Mouse (Mus musculus): ENCODE measurements around the gene Thbs2. TPM values are rescaled to one million over a fixed set of nuclear protein-coding genes. Genes with fewer than 3 reads are reported as not detected.

Gene Thbs2
- polyA plus RNA-seq, 1 experiment from 2014 or later: 2.2 TPM

DNA sequence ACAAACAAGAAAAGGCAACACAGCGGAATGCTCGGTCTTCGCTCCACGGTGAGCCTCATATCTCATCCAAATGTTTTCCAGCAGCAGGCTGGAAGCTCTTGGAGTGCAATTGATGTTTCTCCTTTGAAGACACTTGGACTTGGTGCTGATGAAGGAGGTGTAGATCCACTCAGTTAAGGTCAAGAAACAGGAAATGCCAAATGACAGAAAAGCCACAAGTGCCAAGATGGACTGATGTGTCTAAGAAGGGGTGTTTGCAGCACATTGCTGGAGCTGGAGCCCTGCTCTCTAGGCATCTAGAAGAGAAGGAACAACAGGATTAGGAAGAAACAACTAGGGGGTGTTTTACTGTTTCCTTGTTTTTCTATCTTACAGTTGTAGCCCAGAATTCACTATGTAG, 26.8 kb downstream of the Thbs2 start:
- DNase-seq (ENCODE audit: low spot score) (no peak), ATAC-seq (ENCODE audit: insufficient number of reproducible peaks, low FRiP score, low TSS enrichment, low read depth) (no peak)
- Histone ChIP-seq H3K9ac (ENCODE audit: low read length) (no peak overlapping the region), H3K4me3 (ENCODE audit: low read depth, low read length) (no peak overlapping the region), H3K27ac (replicated peaks; ENCODE audit: low read depth, low read length) (no peak overlapping the region), H3K36me3 (ENCODE audit: control insufficient read depth, insufficient read depth, low read length) (no peaks in the 10 kb centered on the region), H3K4me1 (ENCODE audit: control insufficient read depth, insufficient read depth, low read length) (no peaks in the 10 kb centered on the region), H3K9me3 (ENCODE audit: control insufficient read depth, low read length) (no peaks in the 10 kb centered on the region), H3K27me3 (ENCODE audit: control insufficient read depth, insufficient read depth, low read length) (no peaks in the 10 kb centered on the region), H3K4me2 (ENCODE audit: low read depth, severe bottlenecking) (no peak overlapping the region)
- 76% methylated on average over 4 of the region's 4 CpGs for WGBS

DNA sequence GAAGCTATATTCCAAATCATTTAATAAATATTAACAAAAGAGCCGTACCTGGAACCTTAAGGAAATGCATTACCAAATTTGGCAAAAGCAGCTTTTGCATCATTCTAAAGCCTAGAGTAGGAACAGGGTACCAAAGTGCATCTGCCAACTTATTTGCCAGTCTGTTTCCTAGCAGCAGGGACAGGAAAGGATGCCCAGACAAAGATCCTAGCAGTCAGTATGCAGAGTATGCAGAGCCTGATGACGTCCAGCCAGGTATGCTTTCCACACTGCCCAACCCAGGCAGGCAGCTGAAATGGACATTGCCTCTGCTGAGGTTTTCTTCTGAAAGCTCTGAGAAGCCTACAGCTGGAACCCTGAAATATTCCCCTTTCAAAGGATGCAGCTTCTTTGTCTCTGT, 27.6 kb downstream of the Thbs2 start:
- Histone ChIP-seq H3K27me3 (ENCODE audit: control insufficient read depth, insufficient read depth, low read length) (no peaks in the 10 kb centered on the region), H3K4me2 (ENCODE audit: low read depth, severe bottlenecking) (no peak overlapping the region), H3K4me3 (ENCODE audit: low read depth, low read length) (no peak overlapping the region), H3K36me3 (ENCODE audit: control insufficient read depth, insufficient read depth, low read length) (no peaks in the 10 kb centered on the region), H3K4me1 (ENCODE audit: control insufficient read depth, insufficient read depth, low read length) (no peaks in the 10 kb centered on the region), H3K9me3 (ENCODE audit: control insufficient read depth, low read length) (no peaks in the 10 kb centered on the region), H3K9ac (ENCODE audit: low read length) (no peak overlapping the region), H3K27ac (replicated peaks; ENCODE audit: low read depth, low read length) (no peak overlapping the region)
- WGBS: 71% methylated on average over 2 of the region's 2 CpGs
- DNase-seq (ENCODE audit: low spot score) (no peak), ATAC-seq (ENCODE audit: insufficient number of reproducible peaks, low FRiP score, low TSS enrichment, low read depth) (no peak)

DNA sequence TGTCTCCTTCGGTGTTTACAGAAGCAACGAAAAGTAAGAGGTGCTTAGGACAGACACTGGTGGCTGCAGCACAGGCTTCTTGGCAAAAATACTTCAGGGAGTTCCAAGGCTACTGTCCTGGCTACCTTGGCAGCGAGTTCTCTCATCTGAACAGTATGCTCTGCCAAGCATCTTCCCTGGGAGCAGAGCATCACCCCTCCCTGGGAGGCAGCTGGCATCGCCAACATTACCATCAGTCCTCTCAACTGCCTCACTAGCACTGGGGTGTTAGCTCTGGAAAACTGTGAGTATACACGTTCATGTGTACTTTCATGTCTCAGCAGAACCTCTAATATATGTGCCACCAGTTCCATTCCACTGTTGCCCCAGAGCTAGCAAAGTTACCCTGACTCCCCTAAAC, 30.7 kb downstream of the Thbs2 start:
- Histone ChIP-seq H3K9me3 (ENCODE audit: control insufficient read depth, low read length) (no peaks in the 10 kb centered on the region), H3K36me3 (ENCODE audit: control insufficient read depth, insufficient read depth, low read length) (no peaks in the 10 kb centered on the region), H3K4me2 (ENCODE audit: low read depth, severe bottlenecking) (no peak overlapping the region), H3K27me3 (ENCODE audit: control insufficient read depth, insufficient read depth, low read length) (no peaks in the 10 kb centered on the region), H3K9ac (ENCODE audit: low read length) (no peak overlapping the region), H3K27ac (replicated peaks; ENCODE audit: low read depth, low read length) (no peak overlapping the region), H3K4me1 (ENCODE audit: control insufficient read depth, insufficient read depth, low read length) (no peaks in the 10 kb centered on the region), H3K4me3 (ENCODE audit: low read depth, low read length) (no peak overlapping the region)
- no peak for ATAC-seq (ENCODE audit: insufficient number of reproducible peaks, low FRiP score, low TSS enrichment, low read depth)
- WGBS: 82% methylated on average over 5 of the region's 5 CpGs
- no peak for DNase-seq (ENCODE audit: low spot score)

DNA sequence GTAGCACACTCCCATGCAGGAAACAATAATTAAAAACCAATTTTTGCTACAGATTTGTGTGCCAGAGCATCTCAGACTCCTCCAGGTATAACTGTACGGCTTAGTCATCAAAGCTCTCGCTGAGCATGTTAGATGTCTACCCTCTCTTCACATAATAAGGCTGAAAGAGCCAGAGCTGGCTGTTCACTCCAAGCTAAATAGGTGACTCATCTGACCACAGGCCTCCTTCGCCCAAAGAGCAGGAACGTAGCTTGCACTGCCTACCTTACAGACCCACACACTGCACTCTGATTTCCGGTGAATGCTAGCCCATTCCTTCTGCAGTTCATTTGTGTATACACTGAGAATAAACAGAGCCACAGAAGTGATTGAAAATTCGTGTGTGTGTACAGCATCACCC, 31.6 kb downstream of the Thbs2 start:
- ATAC-seq (ENCODE audit: insufficient number of reproducible peaks, low FRiP score, low TSS enrichment, low read depth): no peak
- 88% methylated on average over 6 of the region's 6 CpGs for WGBS
- no peak overlapping the region for H3K4me3 ChIP-seq (ENCODE audit: low read depth, low read length)
- no peaks in the 10 kb centered on the region for H3K9me3 ChIP-seq (ENCODE audit: control insufficient read depth, low read length)
- H3K9ac ChIP-seq (ENCODE audit: low read length): no peak overlapping the region
- H3K4me2 ChIP-seq (ENCODE audit: low read depth, severe bottlenecking): no peak overlapping the region
- DNase-seq (ENCODE audit: low spot score): no peak
- no peaks in the 10 kb centered on the region for H3K4me1 ChIP-seq (ENCODE audit: control insufficient read depth, insufficient read depth, low read length)
- H3K27ac ChIP-seq (replicated peaks; ENCODE audit: low read depth, low read length): no peak overlapping the region
- H3K36me3 ChIP-seq (ENCODE audit: control insufficient read depth, insufficient read depth, low read length): no peaks in the 10 kb centered on the region
- H3K27me3 ChIP-seq (ENCODE audit: control insufficient read depth, insufficient read depth, low read length): no peaks in the 10 kb centered on the region

DNA sequence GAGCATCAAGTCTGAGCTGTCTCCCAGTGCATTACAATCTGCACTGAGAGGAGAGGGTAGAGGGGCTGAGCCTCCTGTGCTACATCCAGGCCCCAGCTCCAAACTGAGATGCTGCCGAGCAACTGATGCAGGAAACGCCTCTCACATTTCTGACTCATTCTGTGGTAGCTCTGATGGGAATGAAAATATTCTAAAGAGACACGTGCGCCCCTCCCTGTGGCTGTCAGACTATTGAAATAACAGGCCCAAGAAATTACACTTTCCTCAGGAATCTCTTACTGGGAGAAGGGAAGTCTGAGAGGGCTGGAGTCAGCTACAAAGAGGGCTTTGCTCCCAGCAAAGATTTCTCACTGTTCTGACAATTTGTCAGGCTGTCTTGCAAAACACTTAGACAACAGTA, 34.3 kb downstream of the Thbs2 start:
- Histone ChIP-seq H3K9me3 (ENCODE audit: control insufficient read depth, low read length) (no peaks in the 10 kb centered on the region), H3K36me3 (ENCODE audit: control insufficient read depth, insufficient read depth, low read length) (no peaks in the 10 kb centered on the region), H3K27ac (replicated peaks; ENCODE audit: low read depth, low read length) (no peak overlapping the region), H3K4me1 (ENCODE audit: control insufficient read depth, insufficient read depth, low read length) (no peaks in the 10 kb centered on the region), H3K4me2 (ENCODE audit: low read depth, severe bottlenecking) (no peak overlapping the region), H3K4me3 (ENCODE audit: low read depth, low read length) (no peak overlapping the region), H3K27me3 (ENCODE audit: control insufficient read depth, insufficient read depth, low read length) (no peaks in the 10 kb centered on the region), H3K9ac (ENCODE audit: low read length) (no peak overlapping the region)
- ATAC-seq (ENCODE audit: insufficient number of reproducible peaks, low FRiP score, low TSS enrichment, low read depth): no peak
- 78% methylated on average over 4 of the region's 4 CpGs for WGBS
- DNase-seq (ENCODE audit: low spot score): no peak

DNA sequence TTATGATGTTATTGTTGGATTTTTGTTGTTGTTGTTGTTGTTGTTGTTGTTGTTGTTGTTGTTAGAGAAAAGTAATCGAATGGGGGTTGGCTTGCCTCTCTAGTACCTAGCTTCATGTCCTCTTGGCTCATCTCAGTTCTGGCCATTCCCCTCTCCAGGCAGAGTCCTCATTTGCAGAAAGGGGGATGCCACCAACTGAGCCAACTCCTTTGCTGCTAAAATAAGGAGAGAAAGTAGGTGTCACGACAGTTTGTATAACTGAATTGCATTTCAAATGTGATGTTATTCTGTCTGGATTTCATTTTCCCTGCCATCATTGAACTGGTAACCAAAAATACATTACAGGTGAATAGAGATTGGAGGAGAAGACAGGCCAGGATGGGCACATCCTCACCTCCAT, 35.9 kb downstream of the Thbs2 start:
- Histone ChIP-seq H3K4me3 (ENCODE audit: low read depth, low read length) (no peak overlapping the region), H3K9ac (ENCODE audit: low read length) (no peak overlapping the region), H3K27ac (replicated peaks; ENCODE audit: low read depth, low read length) (no peak overlapping the region), H3K4me2 (ENCODE audit: low read depth, severe bottlenecking) (no peak overlapping the region), H3K9me3 (ENCODE audit: control insufficient read depth, low read length) (no peaks in the 10 kb centered on the region), H3K4me1 (ENCODE audit: control insufficient read depth, insufficient read depth, low read length) (no peaks in the 10 kb centered on the region), H3K27me3 (ENCODE audit: control insufficient read depth, insufficient read depth, low read length) (no peaks in the 10 kb centered on the region), H3K36me3 (ENCODE audit: control insufficient read depth, insufficient read depth, low read length) (no peaks in the 10 kb centered on the region)
- no peak for ATAC-seq (ENCODE audit: insufficient number of reproducible peaks, low FRiP score, low TSS enrichment, low read depth)
- WGBS: 91% methylated on average over 2 of the region's 2 CpGs
- DNase-seq (ENCODE audit: low spot score): no peak

DNA sequence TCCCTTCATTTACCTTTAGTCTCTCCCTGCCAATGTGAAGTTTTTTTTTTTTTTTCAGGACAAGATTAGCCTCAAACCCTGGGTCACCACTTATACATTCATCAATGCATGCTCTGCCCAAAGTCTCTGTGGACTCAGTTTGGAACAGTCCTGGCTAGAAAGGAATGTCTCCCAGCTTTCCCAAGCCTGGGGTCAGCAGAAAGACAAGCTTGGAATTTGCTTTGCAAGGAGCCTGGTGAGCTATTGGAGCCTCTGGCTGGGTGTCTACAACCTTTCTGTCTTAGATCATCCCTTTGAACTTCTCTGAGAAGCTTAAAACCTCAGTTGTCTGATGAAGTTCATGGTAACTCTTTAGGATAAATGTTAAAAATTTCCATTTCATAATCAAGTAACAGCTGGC, 36.9 kb downstream of the Thbs2 start:
- H3K9ac ChIP-seq (ENCODE audit: low read length): no peak overlapping the region
- H3K27me3 ChIP-seq (ENCODE audit: control insufficient read depth, insufficient read depth, low read length): no peaks in the 10 kb centered on the region
- DNase-seq (ENCODE audit: low spot score): no peak
- H3K36me3 ChIP-seq (ENCODE audit: control insufficient read depth, insufficient read depth, low read length): no peaks in the 10 kb centered on the region
- H3K4me3 ChIP-seq (ENCODE audit: low read depth, low read length): no peak overlapping the region
- H3K27ac ChIP-seq (replicated peaks; ENCODE audit: low read depth, low read length): no peak overlapping the region
- no peak for ATAC-seq (ENCODE audit: insufficient number of reproducible peaks, low FRiP score, low TSS enrichment, low read depth)
- H3K9me3 ChIP-seq (ENCODE audit: control insufficient read depth, low read length): no peaks in the 10 kb centered on the region
- H3K4me1 ChIP-seq (ENCODE audit: control insufficient read depth, insufficient read depth, low read length): no peaks in the 10 kb centered on the region
- H3K4me2 ChIP-seq (ENCODE audit: low read depth, severe bottlenecking): no peak overlapping the region

DNA sequence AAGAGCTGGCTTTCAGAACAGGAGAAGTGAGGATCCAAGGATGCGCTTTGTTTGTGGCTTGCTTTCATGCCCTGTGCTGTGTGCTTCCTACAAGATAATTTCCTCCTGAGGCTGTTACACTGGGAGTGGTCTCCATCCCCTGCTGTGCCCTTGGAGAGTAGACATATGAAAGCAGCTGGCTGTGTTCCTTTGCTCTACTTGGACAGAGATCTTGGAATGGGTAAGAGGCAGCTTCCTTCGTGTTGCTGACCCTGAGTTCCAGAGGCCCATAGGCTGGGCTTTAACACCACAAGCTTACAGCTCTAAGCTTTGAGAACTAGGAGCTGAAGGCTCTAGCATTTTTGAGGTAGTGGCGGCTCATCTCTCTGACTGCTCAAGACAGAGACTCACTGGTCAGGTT, 39.1 kb downstream of the Thbs2 start:
- 84% methylated on average over 3 of the region's 3 CpGs for WGBS
- Histone ChIP-seq H3K9ac (ENCODE audit: low read length) (no peak overlapping the region), H3K36me3 (ENCODE audit: control insufficient read depth, insufficient read depth, low read length) (no peaks in the 10 kb centered on the region), H3K27me3 (ENCODE audit: control insufficient read depth, insufficient read depth, low read length) (no peaks in the 10 kb centered on the region), H3K27ac (replicated peaks; ENCODE audit: low read depth, low read length) (no peak overlapping the region), H3K4me3 (ENCODE audit: low read depth, low read length) (no peak overlapping the region), H3K4me1 (ENCODE audit: control insufficient read depth, insufficient read depth, low read length) (no peaks in the 10 kb centered on the region), H3K4me2 (ENCODE audit: low read depth, severe bottlenecking) (no peak overlapping the region), H3K9me3 (ENCODE audit: control insufficient read depth, low read length) (no peaks in the 10 kb centered on the region)
- DNase-seq (ENCODE audit: low spot score) (no peak), ATAC-seq (ENCODE audit: insufficient number of reproducible peaks, low FRiP score, low TSS enrichment, low read depth) (no peak)

DNA sequence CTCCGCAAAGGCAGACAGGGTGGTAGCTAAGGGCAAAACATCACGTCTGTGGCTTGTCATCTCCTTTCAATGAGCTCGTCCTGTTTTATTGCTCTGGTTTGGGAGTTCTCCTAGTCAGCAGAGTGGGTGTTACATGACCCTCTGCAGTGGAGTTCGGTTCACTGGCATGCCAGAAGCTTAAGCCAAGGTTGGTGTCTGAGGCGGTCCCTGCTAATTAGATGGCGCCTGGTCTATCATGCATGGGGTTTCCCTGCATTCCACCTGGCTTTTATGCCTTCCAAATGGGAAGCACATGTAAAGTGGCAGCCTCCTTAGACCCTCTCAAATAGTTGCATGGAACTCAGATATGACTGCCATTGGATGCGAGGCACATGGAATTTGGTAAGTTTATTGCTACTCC, 42.0 kb downstream of the Thbs2 start:
- Histone ChIP-seq H3K9me3 (ENCODE audit: control insufficient read depth, low read length) (no peaks in the 10 kb centered on the region), H3K27me3 (ENCODE audit: control insufficient read depth, insufficient read depth, low read length) (no peaks in the 10 kb centered on the region), H3K9ac (ENCODE audit: low read length) (no peak overlapping the region), H3K4me3 (ENCODE audit: low read depth, low read length) (no peak overlapping the region), H3K4me2 (ENCODE audit: low read depth, severe bottlenecking) (no peak overlapping the region), H3K27ac (replicated peaks; ENCODE audit: low read depth, low read length) (no peak overlapping the region), H3K36me3 (ENCODE audit: control insufficient read depth, insufficient read depth, low read length) (no peaks in the 10 kb centered on the region), H3K4me1 (ENCODE audit: control insufficient read depth, insufficient read depth, low read length) (no peaks in the 10 kb centered on the region)
- 37% methylated on average over 7 of the region's 7 CpGs for WGBS
- ATAC-seq (ENCODE audit: insufficient number of reproducible peaks, low FRiP score, low TSS enrichment, low read depth): no peak
- DNase-seq (ENCODE audit: low spot score): peak; percentile 29
